Mouse (Mus musculus): ENCODE data around the gene Ttf2.

DNA sequence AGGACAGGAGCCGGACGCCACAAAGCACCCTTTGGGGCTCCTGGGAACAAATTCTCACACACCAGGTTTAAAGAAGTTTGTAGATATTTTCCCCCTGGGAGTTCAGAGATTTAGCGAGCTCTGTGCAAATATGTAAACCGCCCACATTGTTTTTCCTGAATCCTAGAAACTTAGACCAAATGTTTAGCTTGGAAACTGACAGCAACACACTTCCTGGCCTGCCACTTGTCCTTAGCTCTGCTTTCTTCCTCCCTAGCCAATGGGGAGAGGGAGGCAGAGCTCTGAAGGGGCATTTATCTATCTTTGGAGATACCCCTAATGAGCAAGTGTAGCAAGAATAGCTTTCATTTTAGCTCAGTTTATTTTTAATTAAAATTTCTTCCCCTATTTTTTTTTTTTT, 45.8 kb upstream of the Ttf2 start:
- TF ChIP-seq TAL1 (IDR thresholded peaks at IDR 0.05; ENCODE audit: low read length) (no peak), GATA1 (IDR thresholded peaks at IDR 0.05; ENCODE audit: low read length) (no peak)

Measured in erythroblast, embryonic 14.5 days (primary cell).